Mouse (Mus musculus) kidney, embryonic 14.5 days (tissue): ENCODE measurements at regions not wholly inside any gene's neighbourhood (a gene's known extent, or its start where the extent isn't known, plus 50 kb on each side); places are given as distances from the start of the nearest gene placed in this dataset.

Experiments used
- ATAC-seq: fragments of 200-750 bp; cut with Nextera tagmentation; 2 replicates; pipeline ENCODE4 v1.8.0; 2017; ENCODE audit warnings: moderate number of reproducible peaks, mild to moderate bottlenecking, moderate TSS enrichment, moderate library complexity; ENCODE audit not compliant: low FRiP score, low TSS enrichment
- H3K27ac ChIP-seq: fragments of 300-500 bp; sonication (generic); 2 replicates; pipeline ENCODE4 v1.5.1; 2014; ENCODE audit warnings: low read depth, mild to moderate bottlenecking, low read length, moderate library complexity, mixed read lengths
- H3K27me3 ChIP-seq: fragments of 300-500 bp; sonication (generic); 2 replicates; pipeline ENCODE4 v1.6.1; 2014; ENCODE audit warnings: mild to moderate bottlenecking, low read length; ENCODE audit not compliant: control insufficient read depth, insufficient read depth
- H3K36me3 ChIP-seq: fragments of 300-500 bp; sonication (generic); 2 replicates; pipeline ENCODE4 v1.6.1; 2014; ENCODE audit warnings: low read length, mixed read lengths; ENCODE audit not compliant: control insufficient read depth, insufficient read depth
- H3K4me1 ChIP-seq: fragments of 300-500 bp; sonication (generic); 2 replicates; pipeline ENCODE4 v1.6.1; 2014; ENCODE audit warnings: low read length, mixed read lengths; ENCODE audit not compliant: control insufficient read depth, insufficient read depth
- H3K4me2 ChIP-seq: fragments of 300-500 bp; sonication (generic); replicated peaks from 2 replicates; pipeline ENCODE4 v1.6.1; 2014; ENCODE audit warnings: low read depth, mild to moderate bottlenecking, low read length
- H3K4me3 ChIP-seq: fragments of 300-500 bp; sonication (generic); 2 replicates; pipeline ENCODE4 v1.5.1; 2014; ENCODE audit warnings: mild to moderate bottlenecking, low read length
- H3K9ac ChIP-seq: fragments of 300-500 bp; sonication (generic); 2 replicates; pipeline ENCODE4 v1.6.1; 2014; ENCODE audit warnings: low read depth, mild to moderate bottlenecking, low read length, moderate library complexity
- H3K9me3 ChIP-seq: fragments of 300-500 bp; sonication (generic); 2 replicates; pipeline ENCODE4 v1.6.1; 2016; ENCODE audit warnings: low read length; ENCODE audit not compliant: control insufficient read depth
- WGBS: fragments of 180-500 bp; shearing (Covaris S2); extraction: QIAGEN DNeasy Blood & Tissue Kit; methylation state at CpG from one replicate; pipeline ENCODE4 v1.1.7; 2014; 5-methylcytosine and 5-hydroxymethylcytosine counted together

- Histone ChIP-seq H3K9me3 (no peaks in the 10 kb centered on the region), H3K36me3 (no peaks in the 10 kb centered on the region), H3K4me1 (no peaks in the 10 kb centered on the region), H3K4me3 (no peak overlapping the region), H3K27ac (no peak overlapping the region), H3K4me2 (no peak overlapping the region), H3K27me3 (no peaks in the 10 kb centered on the region), H3K9ac (no peak overlapping the region)
- no peak for ATAC-seq
- WGBS: 88% methylated on average over 11 of the region's 11 CpGs
These were observed 271.2 kb upstream of the Arrdc3 start for GRCm38 (mm10) chr13:80611937-80612336.

DNA sequence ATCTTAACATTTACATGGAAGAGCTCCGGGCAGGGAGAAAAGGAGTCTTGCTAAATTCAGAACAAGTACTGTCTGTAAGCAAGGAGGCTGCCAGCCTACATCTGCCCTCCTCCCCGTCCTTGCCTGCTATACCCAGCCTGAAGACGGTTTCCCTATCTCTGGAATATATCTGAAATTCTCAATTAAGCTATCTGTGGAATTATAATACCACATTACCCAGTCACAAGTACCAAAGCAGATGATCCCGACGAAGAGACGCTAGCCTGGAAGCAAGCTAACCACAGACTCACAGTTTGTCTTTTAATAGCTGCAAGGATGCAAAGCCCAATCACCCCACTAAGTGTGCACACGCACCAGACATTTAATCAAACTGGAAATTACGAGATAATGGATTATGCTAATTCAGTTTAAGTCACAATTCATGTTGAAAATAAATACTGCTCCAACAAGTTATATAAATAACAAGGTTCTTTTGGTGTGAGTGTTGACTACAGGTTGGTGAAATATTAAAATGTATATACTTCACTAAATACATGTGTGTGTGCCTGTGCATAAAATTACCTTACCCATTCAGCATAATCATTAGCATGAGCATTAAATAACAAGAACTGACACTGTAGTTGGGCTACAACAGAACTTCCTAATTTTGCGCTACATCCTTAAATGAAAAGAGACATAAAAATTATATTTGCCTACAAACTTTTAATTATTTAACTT lies 269.9 kb upstream of the Arrdc3 start:
- Histone ChIP-seq H3K27ac (no peak overlapping the region), H3K4me3 (no peak overlapping the region), H3K9ac (no peak overlapping the region), H3K9me3 (no peaks in the 10 kb centered on the region), H3K4me1 (no peaks in the 10 kb centered on the region), H3K27me3 (no peaks in the 10 kb centered on the region), H3K36me3 (no peaks in the 10 kb centered on the region), H3K4me2 (no peak overlapping the region)
- WGBS: 84% methylated on average over 9 of the region's 9 CpGs
- no peak for ATAC-seq

DNA sequence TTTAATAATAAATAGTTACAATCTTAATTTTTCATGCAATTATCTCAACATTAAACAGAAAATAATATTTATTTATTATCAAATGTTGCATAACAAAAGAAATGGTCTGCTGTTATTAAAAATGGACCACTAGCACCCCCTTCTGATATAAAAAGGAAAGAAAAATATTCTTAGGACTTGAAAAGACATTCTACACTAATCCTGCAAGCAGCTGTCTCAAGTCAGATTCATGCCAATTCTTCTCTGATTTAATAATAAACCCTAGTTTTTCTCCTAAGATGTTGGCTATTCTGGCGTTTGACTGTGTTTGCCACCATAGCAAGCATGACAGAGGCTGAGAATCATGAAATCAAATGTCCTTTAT lies 269.3 kb upstream of the Arrdc3 start:
- H3K4me3 ChIP-seq: no peak overlapping the region
- H3K27ac ChIP-seq: no peak overlapping the region
- 58% methylated on average over 1 of the region's 1 CpGs for WGBS
- H3K9ac ChIP-seq: no peak overlapping the region
- H3K4me2 ChIP-seq: no peak overlapping the region
- no peaks in the 10 kb centered on the region for H3K27me3 ChIP-seq
- no peaks in the 10 kb centered on the region for H3K9me3 ChIP-seq
- no peaks in the 10 kb centered on the region for H3K4me1 ChIP-seq
- no peak for ATAC-seq
- no peaks in the 10 kb centered on the region for H3K36me3 ChIP-seq

- Histone ChIP-seq H3K9ac (no peak overlapping the region), H3K27me3 (no peaks in the 10 kb centered on the region), H3K4me3 (no peak overlapping the region), H3K9me3 (no peaks in the 10 kb centered on the region), H3K4me2 (no peak overlapping the region), H3K27ac (no peak overlapping the region), H3K4me1 (no peaks in the 10 kb centered on the region), H3K36me3 (no peaks in the 10 kb centered on the region)
- 76% methylated on average over 5 of the region's 5 CpGs for WGBS
- ATAC-seq: no peak
These were observed 268.2 kb upstream of the Arrdc3 start for GRCm38 (mm10) chr13:80614971-80615370.

DNA sequence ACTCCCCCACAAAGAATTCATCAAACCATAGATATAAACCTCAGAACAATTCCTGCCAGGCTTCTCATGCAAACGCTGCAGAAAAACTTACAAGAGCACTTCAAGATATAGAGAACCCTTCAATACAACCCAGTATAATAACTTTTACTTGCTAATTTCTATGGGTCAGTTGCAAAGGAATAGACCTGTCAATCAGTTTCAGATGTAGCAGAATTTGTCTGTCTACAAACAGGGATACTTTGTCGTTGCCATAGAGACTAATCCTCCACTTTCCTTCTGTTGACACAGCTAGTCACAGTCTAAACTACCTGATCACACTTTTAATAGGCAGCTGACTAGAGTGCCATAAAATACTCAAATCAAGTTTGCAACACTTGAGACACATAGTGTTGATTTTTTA lies 260.2 kb upstream of the Arrdc3 start:
- Histone ChIP-seq H3K4me2 (no peak overlapping the region), H3K9ac (no peak overlapping the region), H3K27me3 (no peaks in the 10 kb centered on the region), H3K27ac (no peak overlapping the region), H3K9me3 (no peaks in the 10 kb centered on the region), H3K4me1 (no peaks in the 10 kb centered on the region), H3K4me3 (no peak overlapping the region), H3K36me3 (no peaks in the 10 kb centered on the region)
- no peak for ATAC-seq
- WGBS: 68% methylated on average over 2 of the region's 2 CpGs

DNA sequence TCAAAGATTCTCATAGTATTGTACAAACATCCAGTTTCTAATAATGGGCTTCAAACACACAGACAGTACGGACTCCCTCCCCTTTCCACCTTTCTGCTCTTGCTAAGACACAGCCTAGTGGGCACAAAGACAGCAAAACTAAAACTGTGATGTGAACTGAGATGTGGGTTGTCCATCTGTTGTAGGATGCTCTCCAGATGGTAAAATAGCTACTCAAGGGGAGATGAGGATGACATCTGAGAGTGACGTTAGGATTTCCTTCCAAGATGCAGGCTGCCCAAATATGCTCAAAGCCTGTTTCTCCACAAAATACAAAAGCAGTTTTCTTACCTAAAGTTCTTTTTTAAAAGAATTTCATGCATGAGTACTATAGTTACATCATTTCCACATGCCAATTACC lies 241.8 kb upstream of the Arrdc3 start:
- Histone ChIP-seq H3K4me1 (no peaks in the 10 kb centered on the region), H3K36me3 (no peaks in the 10 kb centered on the region), H3K9me3 (no peaks in the 10 kb centered on the region), H3K4me3 (no peak overlapping the region), H3K27me3 (no peaks in the 10 kb centered on the region), H3K9ac (no peak overlapping the region), H3K27ac (no peak overlapping the region), H3K4me2 (no peak overlapping the region)
- no peak for ATAC-seq
- 79% methylated on average over 2 of the region's 2 CpGs for WGBS

GRCm38 (mm10) chr13:80647578-80647977 lies 235.6 kb upstream of the Arrdc3 start:
- Histone ChIP-seq H3K36me3 (no peaks in the 10 kb centered on the region), H3K4me3 (no peak overlapping the region), H3K27me3 (no peaks in the 10 kb centered on the region), H3K9me3 (no peaks in the 10 kb centered on the region), H3K4me1 (no peaks in the 10 kb centered on the region), H3K4me2 (no peak overlapping the region), H3K9ac (no peak overlapping the region), H3K27ac (no peak overlapping the region)
- ATAC-seq: no peak
- WGBS: 32% methylated on average over 4 of the region's 4 CpGs

DNA sequence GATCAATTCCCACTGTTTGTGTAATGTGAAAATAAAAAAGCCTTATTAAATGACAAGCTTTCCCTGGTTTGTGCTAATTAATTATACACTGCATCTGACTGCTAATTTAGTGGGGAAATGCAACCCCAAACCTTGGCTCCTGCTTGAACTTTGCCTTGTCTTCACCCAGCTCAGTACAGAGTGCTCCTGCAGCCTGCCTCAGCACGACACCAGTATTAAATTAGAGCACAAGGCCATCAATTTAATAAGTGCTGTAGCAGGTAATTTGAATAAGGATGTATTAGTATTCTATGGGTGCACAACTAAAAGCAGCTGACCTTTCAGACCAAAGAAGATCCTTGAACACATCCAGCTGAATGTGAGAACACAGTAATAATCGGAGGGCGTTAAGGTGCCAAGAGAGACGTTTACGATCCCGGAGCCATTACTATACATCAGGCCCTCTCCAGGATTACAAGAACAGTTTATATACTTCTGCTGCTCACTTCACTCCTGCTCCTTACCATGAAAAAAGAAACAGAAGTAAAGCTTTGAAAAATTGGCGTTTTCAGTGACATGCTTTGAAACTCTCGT lies 230.1 kb upstream of the Arrdc3 start:
- Histone ChIP-seq H3K27ac (no peak overlapping the region), H3K9me3 (no peaks in the 10 kb centered on the region), H3K36me3 (no peaks in the 10 kb centered on the region), H3K4me3 (no peak overlapping the region), H3K9ac (no peak overlapping the region), H3K4me1 (no peaks in the 10 kb centered on the region), H3K27me3 (no peaks in the 10 kb centered on the region), H3K4me2 (no peak overlapping the region)
- 43% methylated on average over 8 of the region's 8 CpGs for WGBS
- ATAC-seq: no peak

GRCm38 (mm10) chr13:80666186-80666713 lies 216.9 kb upstream of the Arrdc3 start:
- ATAC-seq: peak; percentile 89
- Histone ChIP-seq H3K4me3 (no peak overlapping the region), H3K36me3 (no peaks in the 10 kb centered on the region), H3K4me1 (no peaks in the 10 kb centered on the region), H3K27me3 (no peaks in the 10 kb centered on the region), H3K4me2 (no peak overlapping the region), H3K9ac (no peak overlapping the region), H3K9me3 (no peaks in the 10 kb centered on the region), H3K27ac (no peak overlapping the region)
- WGBS: 39% methylated on average over 3 of the region's 3 CpGs
